Mouse (Mus musculus) liver, embryonic 11.5 days (tissue): ENCODE measurements around the gene Serpina3a. TPM values are rescaled to one million over a fixed set of nuclear protein-coding genes. Genes with fewer than 3 reads are reported as not detected.

Experiments used
- ATAC-seq: fragments of 200-750 bp; cut with Nextera tagmentation; replicated peaks from 2 replicates; pipeline ENCODE4 v1.8.0; 2017; ENCODE audit warnings: moderate number of reproducible peaks, mild to moderate bottlenecking, moderate TSS enrichment, moderate library complexity; ENCODE audit not compliant: low FRiP score
- DNase-seq: peaks from one replicate; pipeline ENCODE4 v3.0.0-alpha.2; 2017; ENCODE audit warnings: low spot score
- H3K27ac ChIP-seq: fragments of 300-500 bp; sonication (generic); 2 replicates; pipeline ENCODE4 v1.5.1; 2014; ENCODE audit warnings: mild to moderate bottlenecking, low read depth, low read length, control low read depth
- H3K27me3 ChIP-seq: fragments of 300-500 bp; sonication (generic); replicated peaks from 2 replicates; pipeline ENCODE4 v1.6.1; 2014; ENCODE audit warnings: low read length, mixed read lengths; ENCODE audit not compliant: control insufficient read depth, insufficient read depth
- H3K36me3 ChIP-seq: fragments of 300-500 bp; sonication (generic); 2 replicates; pipeline ENCODE4 v1.6.1; 2014; ENCODE audit warnings: mild to moderate bottlenecking, low read length, moderate library complexity, mixed read lengths; ENCODE audit not compliant: control insufficient read depth, insufficient read depth
- H3K4me1 ChIP-seq: fragments of 300-500 bp; sonication (generic); replicated peaks from 2 replicates; pipeline ENCODE4 v1.6.1; 2014; ENCODE audit warnings: low read length, mixed read lengths; ENCODE audit not compliant: control insufficient read depth, insufficient read depth
- H3K4me2 ChIP-seq: fragments of 300-500 bp; sonication (generic); 2 replicates; pipeline ENCODE4 v1.6.1; 2014; ENCODE audit warnings: mild to moderate bottlenecking, control low read depth, moderate library complexity
- H3K4me3 ChIP-seq: fragments of 300-500 bp; sonication (generic); 2 replicates; pipeline ENCODE4 v1.5.1; 2014; ENCODE audit warnings: low read depth, low read length, control low read depth
- H3K9ac ChIP-seq: fragments of 300-500 bp; sonication (generic); 2 replicates; pipeline ENCODE4 v1.6.1; 2014; ENCODE audit warnings: low read depth, low read length, control low read depth
- H3K9me3 ChIP-seq: fragments of 300-500 bp; sonication (generic); 2 replicates; pipeline ENCODE4 v1.6.1; 2016; ENCODE audit warnings: low read length, inconsistent platforms, mixed read lengths; ENCODE audit not compliant: control insufficient read depth
- WGBS: fragments of 180-500 bp; shearing (Covaris S2); extraction: QIAGEN DNeasy Blood & Tissue Kit; methylation state at CpG from one replicate; pipeline ENCODE4 v1.1.7; 2014; 5-methylcytosine and 5-hydroxymethylcytosine counted together
- polyA plus RNA-seq: library from polyadenylated mRNA; unstranded; fragments of >200 nt; fragmentation: Nextera tagmentation; extraction: Ambion mirVana; gene quantifications from 2 replicates; pipeline ENCODE4 v1.2.1, GENCODE M21; 2014

Gene Serpina3a
- polyA plus RNA-seq, 1 experiment from 2014 or later: not detected

GRCm38 (mm10) chr12:104153041-104153645 lies 40.6 kb downstream of the Serpina3a start:
- WGBS: 74% methylated on average over 3 of the region's 3 CpGs
- DNase-seq: no peak

GRCm38 (mm10) chr12:104153656-104154055 lies 41.1 kb downstream of the Serpina3a start, which contains the start of gene Serpina3c:
Serpina3c (minus strand) TSS chr12:104153870.
- 86% methylated on average over 2 of the region's 2 CpGs for WGBS
- H3K27ac ChIP-seq: no peak within 1 kb of the TSS
- DNase-seq (no peak), ATAC-seq (no peak)
- H3K27me3 ChIP-seq: no peaks in the 10 kb centered on the region
- no peaks in the 10 kb centered on the region for H3K4me1 ChIP-seq
- H3K36me3 ChIP-seq: no peaks in the 10 kb centered on the region
- H3K4me2 ChIP-seq: no peak within 1 kb of the TSS
- H3K9ac ChIP-seq: no peak within 1 kb of the TSS
- H3K4me3 ChIP-seq: no peak within 1 kb of the TSS
- H3K9me3 ChIP-seq: no peaks in the 10 kb centered on the region

More at GRCm38 (mm10) chr12:104153041-104153645, 40.6 kb downstream of the Serpina3a start:
- Histone ChIP-seq H3K9me3 (no peaks in the 10 kb centered on the region), H3K27me3 (no peaks in the 10 kb centered on the region), H3K36me3 (no peaks in the 10 kb centered on the region), H3K27ac (no peak overlapping the region), H3K4me2 (no peak overlapping the region), H3K9ac (no peak overlapping the region), H3K4me3 (no peak overlapping the region), H3K4me1 (no peaks in the 10 kb centered on the region)
- ATAC-seq: no peak

Other genes starting within 250 kb of the Serpina3a start
- 211 and 218 TPM in 2 replicates for gene Serpina1a, start 249.2 kb upstream of the Serpina3a start, polyA plus RNA-seq
- gene Serpina1c, start 207.8 kb upstream of the Serpina3a start, polyA plus RNA-seq: 20.4 and 21.9 TPM in 2 replicates
- gene Serpina1e, start 153.7 kb upstream of the Serpina3a start, polyA plus RNA-seq: 36.4 and 37.7 TPM in 2 replicates
- gene Serpina11, start 122.8 kb upstream of the Serpina3a start, polyA plus RNA-seq: 2.7 and 3.0 TPM in 2 replicates
- not detected in 2 replicates for gene Serpina9, start 99.0 kb upstream of the Serpina3a start, polyA plus RNA-seq
- gene Serpina12, start 68.3 kb upstream of the Serpina3a start, polyA plus RNA-seq: not detected in 2 replicates
- gene Serpina5, start 11.6 kb upstream of the Serpina3a start, polyA plus RNA-seq: not detected in 2 replicates
- 0.12 and 0.19 TPM in 2 replicates for gene Serpina3b, start 15.3 kb downstream of the Serpina3a start, polyA plus RNA-seq
- not detected in 2 replicates for gene Serpina3c, start 41.1 kb downstream of the Serpina3a start, polyA plus RNA-seq
- 0.08 and 0.39 TPM in 2 replicates for gene Serpina3f, start 101.8 kb downstream of the Serpina3a start, polyA plus RNA-seq
- gene Serpina3g, start 123.5 kb downstream of the Serpina3a start, polyA plus RNA-seq: 1.2 and 2.6 TPM in 2 replicates
- gene Serpina3i, start 150.4 kb downstream of the Serpina3a start, polyA plus RNA-seq: 0.14 and 0.27 TPM in 2 replicates
- not detected in 2 replicates for gene Serpina3j, start 201.8 kb downstream of the Serpina3a start, polyA plus RNA-seq
- gene Serpina3k, start 225.8 kb downstream of the Serpina3a start, polyA plus RNA-seq: not detected in 2 replicates
- not detected in 2 replicates for gene Serpina3m, start 225.8 kb downstream of the Serpina3a start, polyA plus RNA-seq